Mouse (Mus musculus) embryo, embryonic 10 days (tissue): ENCODE results near the gene Cntln.
A peak's percentile ranks its signal among the peaks of the same experiment; 100 is the strongest.

ENCODE experiments used
- DNase-seq: peaks from one replicate; pipeline ENCODE4 v3.0.0-alpha.2; 2015; ENCODE audit warnings: low spot score

Gene Cntln

DNA sequence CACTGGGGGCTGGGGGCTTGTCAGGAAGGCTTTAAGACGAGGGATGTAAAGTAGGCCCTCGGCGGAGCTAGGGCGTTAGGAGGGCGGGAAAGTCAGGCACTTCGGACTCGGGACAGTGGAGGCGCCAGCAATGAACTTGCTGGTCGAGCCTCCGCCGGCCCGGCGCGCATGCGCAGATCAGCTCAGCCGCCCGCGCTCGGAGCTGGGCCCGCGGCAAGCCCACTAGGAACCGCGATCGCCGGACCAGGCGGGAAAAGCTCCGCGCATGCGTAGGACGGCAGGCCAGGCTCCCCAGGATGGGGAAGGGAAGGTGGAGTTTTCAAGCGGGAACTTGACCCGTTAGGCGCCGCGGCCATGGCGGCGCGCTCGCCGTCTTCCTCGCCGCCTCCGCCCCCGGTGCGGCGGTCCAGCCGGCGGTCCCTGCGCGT lies at the start of gene Cntln:
TSS of gene Cntln (plus strand) at position 199 of the 428 bp plus-strand sequence.
- DNase-seq, result peak; percentile 94

DNA sequence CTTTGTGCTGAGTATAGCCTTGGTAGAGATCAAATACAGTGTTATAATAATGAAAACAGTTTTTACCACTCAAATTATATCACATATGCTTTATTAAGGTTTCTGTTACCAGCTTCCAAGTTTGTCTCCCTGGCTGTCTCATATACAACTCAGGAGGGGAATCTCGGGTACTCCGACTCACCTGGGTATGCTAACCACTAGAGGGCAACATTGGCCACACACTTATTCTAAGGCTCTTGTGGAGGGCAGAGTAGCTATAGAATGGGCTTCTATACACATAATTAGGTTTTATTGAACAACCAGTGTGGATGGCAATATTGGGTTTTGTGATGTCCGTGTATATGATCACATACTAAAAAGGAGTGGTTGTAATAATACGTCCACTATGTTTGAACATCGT lies 47.1 kb upstream of the Cntln start:
- peak; percentile 73 for DNase-seq

DNA sequence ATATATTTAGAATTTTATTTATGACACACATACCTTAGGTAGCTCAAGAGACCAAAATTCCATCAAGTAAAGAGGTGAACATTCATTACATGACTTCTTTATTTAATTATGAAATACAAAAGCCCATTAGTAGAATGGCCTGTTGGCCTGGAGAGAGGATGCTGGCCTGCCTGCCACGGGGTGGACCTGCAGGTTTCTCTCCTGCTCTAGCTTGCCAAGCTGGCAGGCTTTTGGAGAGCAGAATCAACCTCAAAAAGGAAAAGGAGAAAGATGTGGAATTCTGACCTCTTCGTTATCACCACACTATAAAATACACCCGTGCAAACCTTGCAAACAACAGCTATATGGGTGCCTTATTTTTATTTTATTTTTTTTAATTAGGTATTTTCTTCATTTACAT lies 45.6 kb upstream of the Cntln start:
- DNase-seq, result no peak

DNA sequence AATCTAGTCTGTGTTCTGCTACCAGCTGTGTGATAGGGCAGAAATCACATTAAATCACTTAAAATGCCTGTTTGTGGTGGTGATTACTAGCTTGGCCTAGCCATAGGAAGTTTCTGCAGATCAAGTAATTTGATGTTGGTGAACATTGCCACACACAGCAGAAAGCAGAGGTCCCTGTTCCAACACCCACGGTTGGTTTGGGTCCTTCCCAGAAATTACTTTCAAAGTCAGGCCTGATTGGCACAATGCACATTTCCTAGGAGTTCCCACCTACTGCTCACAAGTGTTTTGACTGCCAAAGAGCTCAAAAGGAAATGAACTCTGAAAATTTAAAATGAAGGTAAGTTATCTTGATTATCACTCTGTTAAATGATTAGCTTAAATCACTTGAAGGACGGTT lies 44.6 kb upstream of the Cntln start:
- DNase-seq, result no peak

DNA sequence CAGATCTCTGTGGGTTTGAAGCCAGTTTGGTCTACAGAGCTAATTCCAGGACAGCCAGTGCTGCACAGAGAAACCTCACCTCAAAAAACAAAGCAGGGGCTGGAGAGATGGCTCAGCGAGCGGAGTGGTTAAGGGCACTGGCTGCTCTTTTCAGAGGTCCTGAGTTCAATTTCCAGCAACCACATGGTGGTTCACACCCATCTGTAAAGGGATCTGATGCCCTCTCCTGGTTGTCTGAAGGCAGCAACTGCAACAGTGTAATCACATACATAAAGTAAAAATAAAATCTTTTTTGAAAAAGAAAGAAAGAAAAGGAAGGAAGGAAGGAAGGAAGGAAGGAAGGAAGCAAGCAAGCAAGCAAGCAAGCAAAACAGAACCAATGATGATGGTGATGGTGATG lies 26.5 kb upstream of the Cntln start:
- no peak for DNase-seq

DNA sequence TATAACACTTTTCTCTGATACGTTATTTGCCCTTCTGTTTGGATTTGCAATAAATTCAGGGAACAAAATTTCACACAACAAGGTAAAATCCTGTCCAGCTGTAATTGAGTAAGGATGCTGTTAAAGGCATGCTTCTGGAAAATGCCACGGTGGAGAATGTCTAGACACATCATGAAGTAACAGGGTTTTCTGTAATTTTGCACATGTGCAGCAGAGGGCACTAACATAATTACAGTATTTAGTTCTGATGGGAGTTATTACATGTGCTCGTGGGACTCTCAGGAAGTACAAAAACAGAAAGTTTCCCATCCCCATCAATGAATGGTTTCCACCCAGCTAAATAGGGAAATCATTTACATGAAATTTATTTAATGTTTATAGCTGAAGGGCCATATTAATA lies 7.8 kb upstream of the Cntln start:
- DNase-seq, result peak; percentile 64

DNA sequence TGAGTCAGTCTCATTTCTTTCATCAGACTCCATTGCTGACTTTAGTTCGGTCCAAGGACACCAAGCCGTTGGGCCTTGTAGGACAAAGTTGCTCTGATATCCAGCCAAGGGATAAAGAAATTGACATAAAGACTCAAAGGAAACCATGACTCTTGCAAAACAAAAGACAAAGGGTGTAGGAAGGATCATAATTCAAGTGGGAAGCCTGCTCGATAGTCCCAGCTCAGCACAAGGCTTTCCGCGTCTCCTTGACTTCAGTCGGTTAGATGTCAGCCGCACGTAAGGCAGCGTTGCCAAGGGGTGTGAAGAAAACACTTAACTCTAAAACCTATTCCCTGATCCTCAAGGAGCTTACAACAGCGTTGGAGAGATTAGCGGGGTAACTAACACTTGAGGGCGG lies 463 bp upstream of the Cntln start:
- no peak for DNase-seq

DNA sequence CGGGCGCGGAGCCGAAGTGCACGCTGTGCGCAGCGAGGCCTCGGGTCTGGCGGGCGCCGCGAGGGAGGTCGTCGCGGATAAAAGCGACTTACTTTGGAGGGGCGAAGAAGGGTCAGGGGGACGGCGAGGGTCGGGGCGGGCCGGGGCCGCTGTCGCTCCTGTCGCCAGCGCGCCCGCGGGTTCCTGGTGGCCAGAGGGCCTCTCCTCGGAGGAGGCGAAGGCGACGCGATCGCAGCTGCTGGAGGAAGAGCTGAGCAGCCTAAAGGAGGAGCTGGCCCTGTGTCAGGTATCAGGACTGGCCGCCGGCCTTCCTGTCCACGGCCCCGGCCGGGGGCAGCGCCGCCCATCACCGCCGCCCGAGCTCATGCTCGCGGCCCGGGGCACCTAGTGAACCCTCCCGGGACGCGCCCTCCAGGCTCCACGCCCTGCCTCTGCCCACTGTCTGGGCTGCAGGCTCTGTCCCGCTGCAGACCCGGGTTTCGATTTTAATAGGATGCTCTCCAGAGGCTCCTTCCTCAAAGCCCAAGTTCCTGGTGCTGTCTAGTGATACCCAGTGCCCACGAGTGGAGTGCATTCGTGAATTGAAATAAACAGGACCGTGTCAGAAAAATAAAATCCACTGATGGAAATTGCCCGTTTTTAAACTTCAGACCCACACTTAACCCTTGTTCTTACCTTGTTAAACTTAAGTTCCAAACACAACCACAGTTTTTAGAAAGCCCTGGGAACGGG lies 596 bp downstream of the Cntln start:
- DNase-seq, result peak; percentile 59

DNA sequence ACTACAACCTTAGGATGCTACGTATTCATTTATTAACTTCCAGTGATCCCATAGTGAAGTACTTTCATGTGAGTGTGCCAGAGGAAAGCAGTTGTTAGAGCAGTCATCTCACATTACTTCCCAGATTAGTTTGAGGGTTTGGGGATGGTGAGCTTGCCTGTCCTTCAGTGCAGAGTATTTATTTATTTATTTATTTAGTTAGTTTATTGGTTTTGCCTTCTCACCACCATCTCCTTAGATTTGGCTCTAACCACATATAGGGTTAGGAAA lies 1.1 kb downstream of the Cntln start:
- no peak for DNase-seq

DNA sequence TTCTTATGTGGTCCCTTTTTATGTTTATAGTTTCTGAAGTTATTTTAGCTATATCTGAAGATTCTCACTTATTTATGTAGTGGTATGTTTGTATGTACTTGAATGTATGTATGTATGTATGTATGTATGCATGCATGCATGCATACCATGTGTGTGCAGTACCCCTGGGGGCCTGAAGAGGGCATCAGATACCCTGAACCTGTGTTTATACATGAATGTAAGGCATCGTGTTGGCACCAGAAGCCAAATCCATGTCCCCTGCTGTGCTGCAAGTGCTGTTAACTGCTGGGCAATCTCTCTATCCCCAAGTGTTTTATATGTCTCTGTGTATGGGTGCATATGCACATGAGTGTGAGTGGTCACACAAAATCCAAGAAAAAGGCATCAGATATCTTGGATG lies 34.3 kb downstream of the Cntln start:
- DNase-seq, result no peak

DNA sequence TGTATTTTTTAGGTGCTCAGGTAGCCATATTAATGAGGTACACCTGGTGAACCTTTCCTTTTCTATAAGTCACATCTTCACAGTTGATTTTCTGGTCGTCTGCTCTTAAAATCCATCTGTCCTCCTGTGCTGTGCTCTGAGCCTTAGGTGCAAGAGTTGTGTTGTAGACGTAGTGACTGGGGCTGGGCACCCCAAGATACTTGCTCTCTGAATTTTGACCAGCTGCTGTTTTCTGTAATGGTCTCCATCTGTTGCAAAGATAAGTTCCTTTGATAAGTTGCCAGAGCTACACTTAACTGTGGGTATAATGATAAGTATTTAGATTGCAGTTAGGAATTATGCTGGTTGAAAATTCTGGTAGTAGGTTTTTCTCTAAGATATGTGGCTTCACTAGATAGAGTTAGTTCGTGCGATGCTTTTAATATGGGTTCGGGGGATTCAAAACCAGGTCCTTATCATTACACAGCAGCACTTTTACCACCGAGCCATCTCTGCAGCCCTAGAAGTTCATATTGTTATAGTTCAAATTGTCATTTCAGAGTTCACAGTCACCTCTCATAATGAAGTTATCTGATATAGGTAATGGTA lies 50.3 kb downstream of the Cntln start:
- DNase-seq, result no peak

DNA sequence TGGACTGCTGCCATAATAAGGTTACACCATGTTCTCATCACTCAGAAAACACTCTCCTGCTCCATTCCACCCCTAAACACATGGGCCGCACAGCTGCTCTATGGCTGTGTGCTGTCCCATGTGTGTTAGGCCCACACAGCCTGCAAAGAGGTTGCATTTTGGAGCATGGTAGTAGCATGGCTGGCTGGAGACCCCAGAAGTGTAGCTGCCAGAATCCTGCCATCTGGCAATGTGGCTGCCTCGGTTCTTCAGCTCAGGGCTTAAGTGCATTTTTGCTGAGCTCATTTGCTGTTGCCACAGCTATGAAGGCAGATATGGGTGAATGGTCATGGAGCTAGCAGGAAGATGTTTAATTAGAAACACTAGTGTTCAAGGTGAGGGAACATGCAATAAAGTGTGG lies 58.0 kb downstream of the Cntln start:
- no peak for DNase-seq

DNA sequence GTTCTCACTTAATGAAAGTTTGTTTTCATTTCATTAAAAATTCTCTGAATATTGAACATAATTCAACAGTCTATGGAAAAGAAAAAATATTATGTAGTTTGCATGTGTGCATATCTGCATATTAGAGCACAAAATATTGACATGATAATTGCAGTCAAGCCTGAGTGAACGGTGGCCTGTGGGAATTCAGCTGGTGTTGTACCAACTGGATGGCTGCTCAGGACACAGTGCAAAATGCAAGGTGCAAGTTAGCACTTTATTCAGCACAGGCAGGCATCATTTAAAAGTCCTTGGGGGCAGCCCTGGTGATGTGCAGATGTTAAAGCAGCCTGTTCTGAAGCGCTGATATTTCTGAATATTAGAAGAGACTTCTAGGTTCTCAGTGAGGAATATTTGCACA lies 58.5 kb downstream of the Cntln start:
- DNase-seq, result no peak

DNA sequence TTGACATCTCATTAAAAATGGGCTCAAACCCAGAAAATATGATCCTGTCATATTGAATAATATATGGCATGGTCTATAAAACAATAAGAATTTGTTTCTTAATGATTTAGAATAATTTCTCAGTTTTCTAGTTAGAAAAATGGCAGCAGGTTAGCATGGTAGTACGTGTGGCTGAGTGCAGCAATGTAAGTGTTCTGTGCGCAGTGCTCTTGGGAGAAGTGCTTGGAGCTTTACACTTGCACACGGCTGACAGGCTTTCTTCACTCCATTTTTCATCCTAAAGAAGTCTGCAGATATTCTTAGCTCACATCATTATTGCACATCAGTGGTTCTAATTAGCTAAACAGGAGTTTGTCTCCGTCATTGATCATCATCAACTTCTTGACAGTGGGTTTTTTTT lies 60.0 kb downstream of the Cntln start:
- no peak for DNase-seq

DNA sequence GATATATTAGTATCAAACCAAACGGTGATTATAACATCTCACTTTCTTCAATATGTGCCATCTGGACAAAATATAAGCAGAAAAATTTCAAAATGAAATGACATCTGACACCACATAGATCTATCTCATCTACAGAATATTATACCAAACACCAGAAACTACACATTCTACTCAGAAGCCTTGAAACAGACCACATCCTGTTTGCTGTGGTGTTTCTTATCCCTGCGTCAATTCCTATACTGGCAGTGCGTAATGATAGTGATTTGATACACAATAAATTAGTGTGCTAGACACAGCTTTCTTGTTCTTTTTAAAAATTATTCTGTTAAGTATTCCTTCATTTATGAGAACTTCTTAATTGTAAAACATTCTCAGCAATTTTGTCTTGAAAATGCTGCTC lies 62.3 kb downstream of the Cntln start:
- no peak for DNase-seq

DNA sequence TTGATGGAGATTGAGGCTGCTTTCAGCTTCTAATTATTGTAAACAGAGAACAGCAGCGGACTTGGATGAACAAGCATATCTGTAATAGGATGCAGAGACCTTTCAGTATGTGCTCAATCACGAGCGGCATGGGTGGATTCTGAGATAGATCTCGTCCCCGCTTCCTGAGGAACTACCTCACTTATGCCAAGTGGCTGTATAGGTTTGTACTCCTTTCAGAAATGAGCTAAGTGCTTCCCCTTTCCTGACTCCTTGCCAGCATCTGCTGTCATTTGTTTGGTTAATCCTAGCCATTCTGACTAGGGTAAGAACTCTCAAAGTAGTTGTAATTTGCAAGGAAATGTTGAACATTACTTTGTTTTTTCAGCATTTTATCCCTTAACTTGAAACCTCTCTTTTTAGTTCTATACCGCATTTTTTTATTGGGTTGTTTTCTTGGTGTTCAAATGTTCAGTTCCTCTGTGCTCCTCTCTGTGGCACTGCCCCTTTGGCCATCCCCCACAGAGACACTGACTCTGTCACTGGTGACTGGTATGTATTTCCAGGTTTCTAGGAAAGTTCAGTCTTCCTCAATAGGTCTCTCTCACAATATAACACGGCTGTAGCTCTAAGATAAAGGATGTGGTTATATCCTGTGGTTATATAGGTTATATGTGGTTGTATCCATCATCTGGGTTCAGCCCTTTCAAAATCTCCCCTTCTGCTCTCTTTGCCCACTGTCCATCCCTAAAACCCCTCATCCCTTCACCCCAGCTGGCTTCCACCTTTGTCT lies 93.0 kb downstream of the Cntln start:
- DNase-seq, result no peak

DNA sequence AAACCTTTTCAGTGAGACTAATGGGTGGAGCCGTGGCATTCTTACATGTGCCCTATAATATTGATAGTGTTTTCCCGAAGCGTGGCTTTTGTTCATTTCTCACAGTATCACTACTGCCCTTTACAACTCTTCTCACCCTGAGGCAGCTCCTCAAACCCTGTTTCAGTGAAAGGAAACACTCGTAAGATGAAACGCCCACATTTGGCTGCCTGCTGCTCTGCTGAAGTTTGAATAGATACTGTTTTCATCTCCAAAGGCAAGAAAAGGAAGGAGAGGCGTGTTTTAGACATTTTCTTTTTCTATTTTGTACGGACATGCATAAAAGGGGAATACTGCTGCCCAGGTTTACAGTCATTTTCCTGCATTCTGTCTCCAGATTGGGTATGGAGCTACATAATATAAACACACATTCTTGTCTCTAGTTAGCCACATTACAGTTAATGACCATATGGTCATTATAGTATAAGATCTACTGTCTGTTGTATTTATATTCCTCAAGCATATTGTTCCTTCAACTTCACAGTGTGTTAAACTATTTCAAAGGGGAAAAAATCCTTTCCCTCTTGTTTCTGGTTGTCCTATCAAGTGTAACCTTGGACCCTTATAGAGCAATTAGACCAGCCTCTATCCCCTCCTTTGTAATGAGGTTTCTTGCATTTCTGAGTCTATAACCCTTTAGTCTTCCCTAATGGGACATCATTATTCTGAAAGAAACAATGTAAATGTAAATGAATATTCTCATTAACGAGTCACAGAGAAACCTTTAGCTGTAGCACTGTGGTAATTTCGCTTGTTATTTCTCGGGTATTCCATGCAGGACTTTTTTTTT lies 111.6 kb downstream of the Cntln start:
- DNase-seq, result no peak

DNA sequence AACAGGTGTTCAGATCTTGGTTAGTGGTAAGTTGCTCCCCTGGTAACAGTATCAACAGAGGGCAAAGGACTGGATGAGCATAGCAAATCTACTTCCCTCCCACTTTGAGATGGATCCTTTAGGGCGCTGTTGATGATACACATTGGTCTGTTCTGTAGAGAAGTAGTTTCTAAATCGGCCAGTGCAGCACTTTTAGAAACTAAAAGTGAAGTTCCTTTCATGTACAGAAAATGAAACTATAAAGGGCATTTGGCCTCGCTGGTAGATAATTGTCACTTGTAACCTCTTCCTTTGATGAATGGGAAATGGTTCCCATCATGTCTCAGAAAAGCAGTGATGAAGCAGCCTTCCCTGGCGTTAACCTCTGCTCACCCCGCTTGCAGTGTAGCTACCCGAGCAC lies 121.5 kb downstream of the Cntln start:
- DNase-seq, result no peak

DNA sequence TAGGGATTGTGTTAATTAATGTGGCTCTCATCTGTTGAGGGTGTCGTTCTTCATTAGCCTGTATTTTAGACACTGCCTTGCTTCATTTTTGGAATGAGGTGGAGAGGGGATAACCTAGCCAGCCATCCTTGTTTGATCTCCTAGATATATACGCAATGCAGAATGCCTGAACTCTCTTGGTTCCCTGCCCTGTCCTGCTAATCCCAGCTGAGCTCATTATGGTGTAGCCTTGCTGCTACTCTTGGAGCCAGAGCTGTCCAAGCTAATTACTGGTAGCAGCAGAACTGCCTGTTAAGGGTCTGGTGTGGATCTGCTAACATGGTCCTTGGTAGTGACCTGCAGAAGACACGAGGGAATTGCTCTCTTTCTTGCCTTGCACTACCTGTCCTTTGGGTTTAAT lies 122.7 kb downstream of the Cntln start:
- no peak for DNase-seq

DNA sequence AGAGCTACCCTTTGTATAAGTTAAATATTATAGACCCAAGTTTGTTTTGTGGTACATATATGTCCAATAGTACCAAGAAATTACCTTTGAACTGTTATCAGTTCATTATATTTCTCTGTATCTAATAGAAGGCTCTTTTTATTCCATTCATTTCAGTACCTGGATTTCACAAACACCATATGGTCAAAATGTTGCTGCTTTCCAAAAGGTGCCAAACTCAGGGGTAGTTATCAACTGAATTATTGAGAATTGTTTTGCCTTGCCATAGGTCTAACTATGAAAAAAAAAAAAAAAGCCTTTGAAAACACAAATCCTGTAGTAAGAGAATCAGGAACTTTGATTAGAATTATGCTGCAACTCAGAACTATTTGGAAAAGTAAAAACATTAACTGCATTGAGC lies 126.7 kb downstream of the Cntln start:
- no peak for DNase-seq

DNA sequence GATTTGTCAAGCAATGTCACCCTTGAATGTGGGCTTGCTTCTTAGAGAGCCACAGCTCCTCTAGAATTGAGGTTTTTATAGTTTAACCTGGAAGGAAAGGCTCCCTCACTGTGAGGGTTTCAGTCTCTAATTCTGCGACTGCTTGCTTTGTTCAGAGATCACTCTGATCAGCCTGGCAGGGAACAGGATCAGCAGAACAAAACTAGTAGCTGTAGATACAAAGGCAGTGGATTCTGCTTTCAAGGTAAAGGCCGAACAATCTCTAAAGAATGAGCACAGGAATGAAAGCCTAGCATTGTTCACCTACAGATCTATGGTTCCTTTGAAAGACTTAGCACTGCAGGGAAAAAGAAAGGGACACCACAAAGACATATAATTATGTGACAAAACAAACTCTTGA lies 161.6 kb downstream of the Cntln start:
- peak; percentile 5 for DNase-seq

DNA sequence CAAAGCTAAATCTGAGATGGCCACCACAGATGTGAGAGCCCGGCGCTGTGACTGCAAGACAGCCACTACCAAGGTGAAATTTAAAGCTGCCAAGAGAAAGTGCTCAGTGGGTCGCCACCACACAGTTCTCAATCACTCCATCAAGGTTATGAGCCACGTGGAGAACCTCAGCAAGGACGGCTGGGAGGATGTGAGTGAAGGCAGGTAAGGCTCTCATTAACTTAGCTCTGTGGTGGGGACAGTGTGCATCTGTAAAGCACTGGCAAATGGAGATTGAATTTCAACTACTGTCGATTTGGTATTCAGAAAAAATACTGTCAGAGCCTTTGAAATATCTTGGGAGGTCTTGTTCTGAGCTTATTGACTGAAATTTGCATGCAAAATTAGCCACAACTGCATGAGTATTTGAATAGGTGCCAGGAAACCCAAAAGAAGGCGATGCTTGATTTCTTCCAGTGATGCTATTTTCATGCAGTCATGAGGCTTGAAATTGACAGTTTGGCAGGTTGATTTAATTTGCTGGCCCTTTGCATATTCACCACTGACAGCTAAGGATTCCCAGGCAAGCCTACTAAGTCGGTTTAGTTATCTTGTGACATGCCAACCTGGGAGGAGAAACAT lies 165.9 kb downstream of the Cntln start:
- no peak for DNase-seq
